Mouse (Mus musculus) frontal cortex, adult 2 months (tissue): ENCODE measurements around the gene Cmc2. TPM values are rescaled to one million over a fixed set of nuclear protein-coding genes. Genes with fewer than 3 reads are reported as not detected.

Experiments
- DNase-seq, 2 experiments: peaks; one replicate each; pipeline ENCODE4 v3.0.0; 2022; ENCODE audit warnings: low spot score in 1 of 2; ENCODE audit errors: extremely low spot score in 1 of 2
- polyA plus RNA-seq: library from polyadenylated mRNA; depleted of rRNA; stranded (reverse); fragments of >200 nt; gene quantifications from 2 replicates; pipeline ENCODE4 v1.2.3, GENCODE M21; 2012; rRNA removed

The Cmc2 gene
- polyA plus RNA-seq, 1 experiment, result 18.6 TPM

DNA sequence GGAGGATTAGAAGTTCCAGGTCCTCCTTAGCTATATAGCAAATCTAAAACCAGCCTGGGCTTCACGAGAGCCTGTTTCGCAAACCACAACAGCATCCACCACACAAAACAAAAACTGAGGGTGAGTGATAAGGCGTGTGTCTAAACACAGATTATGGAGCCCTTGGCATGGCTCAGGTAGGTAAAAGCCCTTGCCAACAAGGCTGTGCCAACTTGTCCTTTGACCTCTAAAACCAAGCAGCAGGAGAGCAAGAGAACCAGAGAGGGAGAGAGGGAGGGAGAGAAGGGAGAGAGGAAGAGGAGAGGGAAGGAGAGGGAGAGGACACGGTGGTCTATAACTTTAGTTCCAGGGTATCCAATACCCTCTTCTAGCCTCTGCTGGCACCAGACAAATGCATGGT, 59.1 kb downstream of the Cmc2 start:
- no peak for DNase-seq

DNA sequence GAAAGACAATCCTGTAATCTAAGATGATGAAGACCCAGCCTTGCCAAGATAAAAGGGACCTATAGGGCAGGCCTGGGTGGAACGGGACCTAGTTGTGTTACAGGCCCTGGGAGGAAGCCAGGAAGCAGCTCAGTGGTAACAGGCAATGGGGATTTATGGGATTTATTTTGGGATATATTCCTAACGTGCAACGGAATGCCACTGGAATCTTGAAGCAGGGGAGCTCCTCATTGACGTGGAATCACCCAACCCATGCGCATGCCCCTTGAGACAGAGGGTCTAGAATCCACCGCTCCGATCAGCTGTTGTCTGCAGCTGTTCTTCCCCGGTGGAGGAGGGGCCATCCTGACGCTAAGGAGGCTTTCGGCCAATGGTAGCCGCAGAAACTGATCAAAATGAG, 69.2 kb downstream of the Cmc2 start:
- no peak for DNase-seq

- DNase-seq, result peak in 1 of 2 experiments; percentile 51
Measured at GRCm38 (mm10) chr8:116848042-116848441, 73.2 kb downstream of the Cmc2 start.

- no peak for DNase-seq
Measured at GRCm38 (mm10) chr8:116842678-116843077, 78.6 kb downstream of the Cmc2 start.

Other genes with a start within 250 kb of the Cmc2 start
- gene Cdyl2, start 188.5 kb downstream of the Cmc2 start, polyA plus RNA-seq, result 3.6 and 3.7 TPM in 2 replicates
- gene Cenpn, start 275 bp upstream of the Cmc2 start, polyA plus RNA-seq, result 1.7 and 2.1 TPM in 2 replicates
- gene Atmin, start 21.9 kb upstream of the Cmc2 start, polyA plus RNA-seq, result 31.6 and 33.1 TPM in 2 replicates
- gene 1700030J22Rik, start 57.5 kb upstream of the Cmc2 start, polyA plus RNA-seq, result 5.8 and 6.0 TPM in 2 replicates
- gene Gcsh, start 72.1 kb upstream of the Cmc2 start, polyA plus RNA-seq, result 96.3 and 97.9 TPM in 2 replicates
- gene Pkd1l2, start 161.0 kb upstream of the Cmc2 start, polyA plus RNA-seq, result 0.10 and 0.11 TPM in 2 replicates
- gene Bco1, start 174.4 kb upstream of the Cmc2 start, polyA plus RNA-seq, result 0.04 and 0.08 TPM in 2 replicates
- gene Gan, start 236.7 kb upstream of the Cmc2 start, polyA plus RNA-seq, result 8.1 and 8.6 TPM in 2 replicates